Mouse (Mus musculus): ENCODE results near the gene Ank. TPM values are rescaled to one million over a fixed set of nuclear protein-coding genes. Genes with fewer than 3 reads are reported as not detected.
A peak's percentile ranks its signal among the peaks of the same experiment; 100 is the strongest.

Ank gene
- 9.7 and 12.6 TPM in 2 replicates for polyA plus RNA-seq (2011; ENCODE audit: insufficient read depth, insufficient read length, low read depth, missing spikeins)

- no peaks in the 10 kb centered on the region for H3K9me3 ChIP-seq (replicated peaks; ENCODE audit: control insufficient read depth, insufficient read depth, low read length, poor library complexity, severe bottlenecking)
- no peaks in the 10 kb centered on the region for H3K4me1 ChIP-seq (ENCODE audit: control insufficient read depth, insufficient read depth, low read length)
- no peak within 1 kb of the TSS for H3K27ac ChIP-seq (ENCODE audit: insufficient read depth, low read length)
- no peaks in the 10 kb centered on the region for H3K27me3 ChIP-seq (ENCODE audit: control insufficient read depth, insufficient read depth, low read length, poor library complexity, severe bottlenecking)
- no peaks in the 10 kb centered on the region for H3K36me3 ChIP-seq (ENCODE audit: control insufficient read depth, insufficient read depth, low read length, poor library complexity, severe bottlenecking)
- H3K4me3 ChIP-seq (ENCODE audit: low read depth, low read length): peak within 1 kb of the TSS; percentile 85
- peak within 1 kb of the TSS; percentile 95 for H3K9ac ChIP-seq (ENCODE audit: low read depth, poor library complexity, severe bottlenecking)
- TF ChIP-seq CTCF (IDR thresholded peaks at IDR 0.05; ENCODE audit: low read depth, low read length) (peak; percentile 13), POLR2A (IDR thresholded peaks at IDR 0.05; ENCODE audit: insufficient read depth, low read length) (no peak)
Measured at GRCm38 (mm10) chr15:27466131-27467080, at the start of gene Ank. Gene Ank (plus strand): TSS chr15:27466677.

DNA sequence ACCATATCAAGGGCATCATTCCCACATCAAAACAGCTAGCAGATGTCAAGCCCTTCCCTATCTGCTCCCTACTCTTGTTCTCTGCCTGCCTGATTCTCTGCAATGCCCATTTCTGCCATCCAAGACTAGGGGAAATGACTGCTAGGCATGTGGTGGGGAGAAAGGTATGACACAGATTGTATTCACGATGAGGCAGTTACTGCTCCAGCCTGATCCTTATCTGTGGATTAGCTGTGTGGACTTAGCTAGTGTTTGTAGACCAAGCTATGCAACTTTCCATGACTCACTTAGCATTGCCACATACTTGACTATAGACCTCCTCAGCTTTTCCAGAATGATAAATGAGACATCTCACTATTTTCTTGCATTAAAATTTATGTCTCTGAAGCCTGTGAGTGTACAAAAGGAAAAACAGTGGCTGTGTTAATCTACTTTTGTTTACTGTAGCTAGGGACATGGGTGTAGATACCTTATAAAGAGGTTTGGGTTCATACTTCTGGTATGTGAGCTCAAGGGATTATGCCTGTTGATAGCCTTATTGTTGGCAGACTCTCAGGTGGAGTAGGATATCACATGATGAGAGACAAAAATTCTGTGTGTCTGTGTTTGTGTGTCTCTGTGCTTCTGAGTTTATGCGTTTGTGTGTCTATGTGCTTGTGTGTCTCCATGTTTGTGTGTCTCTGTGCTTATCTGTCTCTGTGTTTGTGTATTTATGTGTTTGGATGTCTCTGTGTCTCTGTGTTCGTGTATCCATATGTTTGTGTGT lies 47.7 kb upstream of the Ank start:
- no peaks in the 10 kb centered on the region for H3K9me3 ChIP-seq (replicated peaks; ENCODE audit: control insufficient read depth, insufficient read depth, low read length, poor library complexity, severe bottlenecking)
- no peak overlapping the region for H3K27ac ChIP-seq (ENCODE audit: insufficient read depth, low read length)
- H3K27me3 ChIP-seq (ENCODE audit: control insufficient read depth, insufficient read depth, low read length, poor library complexity, severe bottlenecking): no peaks in the 10 kb centered on the region
- H3K36me3 ChIP-seq (ENCODE audit: control insufficient read depth, insufficient read depth, low read length, poor library complexity, severe bottlenecking): no peaks in the 10 kb centered on the region
- H3K9ac ChIP-seq (ENCODE audit: low read depth, poor library complexity, severe bottlenecking): no peak overlapping the region
- no peak for TF ChIP-seq EP300 (IDR thresholded peaks at IDR 0.05; ENCODE audit: insufficient read depth, low read depth, low read length)
- TF ChIP-seq POLR2A (IDR thresholded peaks at IDR 0.05; ENCODE audit: insufficient read depth, low read length): no peak
- TF ChIP-seq CTCF (IDR thresholded peaks at IDR 0.05; ENCODE audit: low read depth, low read length): no peak
- H3K4me1 ChIP-seq (ENCODE audit: control insufficient read depth, insufficient read depth, low read length): peaks cover 3% of the 10 kb centered on the region
- no peak overlapping the region for H3K4me3 ChIP-seq (ENCODE audit: low read depth, low read length)

DNA sequence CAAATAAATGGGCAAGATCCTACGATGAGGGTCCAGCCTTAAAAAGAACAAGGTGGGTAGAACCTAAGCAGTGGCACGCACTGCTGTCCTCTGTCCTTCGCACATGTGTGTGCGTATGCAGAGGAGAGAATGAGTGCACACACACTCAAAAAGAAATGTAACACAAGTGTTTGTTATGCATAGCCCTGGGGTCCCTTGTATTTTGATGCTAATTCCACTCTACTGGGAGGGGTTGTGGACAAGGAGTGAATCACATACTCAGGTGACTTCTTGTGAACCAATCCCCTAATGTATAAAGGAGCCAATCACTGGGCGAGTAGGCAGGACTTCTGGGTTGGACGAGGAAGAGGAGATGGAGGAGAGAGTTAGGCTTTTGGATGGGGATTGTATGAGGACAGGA lies 44.9 kb upstream of the Ank start:
- no peaks in the 10 kb centered on the region for H3K9me3 ChIP-seq (replicated peaks; ENCODE audit: control insufficient read depth, insufficient read depth, low read length, poor library complexity, severe bottlenecking)
- no peak overlapping the region for H3K4me3 ChIP-seq (ENCODE audit: low read depth, low read length)
- H3K36me3 ChIP-seq (ENCODE audit: control insufficient read depth, insufficient read depth, low read length, poor library complexity, severe bottlenecking): no peaks in the 10 kb centered on the region
- peaks cover 3% of the 10 kb centered on the region for H3K4me1 ChIP-seq (ENCODE audit: control insufficient read depth, insufficient read depth, low read length)
- TF ChIP-seq POLR2A (IDR thresholded peaks at IDR 0.05; ENCODE audit: insufficient read depth, low read length) (peak; percentile 28), CTCF (IDR thresholded peaks at IDR 0.05; ENCODE audit: low read depth, low read length) (no peak), EP300 (IDR thresholded peaks at IDR 0.05; ENCODE audit: insufficient read depth, low read depth, low read length) (peak; percentile 43; the same call in 1 of the 2 replicates)
- H3K9ac ChIP-seq (ENCODE audit: low read depth, poor library complexity, severe bottlenecking): no peak overlapping the region
- H3K27ac ChIP-seq (ENCODE audit: insufficient read depth, low read length): 0 out of 2 replicates have a peak overlapping the region, but pooled peaks have one; percentile 4
- no peaks in the 10 kb centered on the region for H3K27me3 ChIP-seq (ENCODE audit: control insufficient read depth, insufficient read depth, low read length, poor library complexity, severe bottlenecking)

- no peak overlapping the region for H3K27ac ChIP-seq (ENCODE audit: insufficient read depth, low read length)
- TF ChIP-seq CTCF (IDR thresholded peaks at IDR 0.05; ENCODE audit: low read depth, low read length) (no peak), POLR2A (IDR thresholded peaks at IDR 0.05; ENCODE audit: insufficient read depth, low read length) (no peak), EP300 (IDR thresholded peaks at IDR 0.05; ENCODE audit: insufficient read depth, low read depth, low read length) (no peak)
- no peak overlapping the region for H3K9ac ChIP-seq (ENCODE audit: low read depth, poor library complexity, severe bottlenecking)
- no peak overlapping the region for H3K4me3 ChIP-seq (ENCODE audit: low read depth, low read length)
- no peaks in the 10 kb centered on the region for H3K27me3 ChIP-seq (ENCODE audit: control insufficient read depth, insufficient read depth, low read length, poor library complexity, severe bottlenecking)
- no peaks in the 10 kb centered on the region for H3K9me3 ChIP-seq (replicated peaks; ENCODE audit: control insufficient read depth, insufficient read depth, low read length, poor library complexity, severe bottlenecking)
- H3K36me3 ChIP-seq (ENCODE audit: control insufficient read depth, insufficient read depth, low read length, poor library complexity, severe bottlenecking): no peaks in the 10 kb centered on the region
- no peaks in the 10 kb centered on the region for H3K4me1 ChIP-seq (ENCODE audit: control insufficient read depth, insufficient read depth, low read length)
Measured at GRCm38 (mm10) chr15:27427581-27427980, 38.9 kb upstream of the Ank start.

DNA sequence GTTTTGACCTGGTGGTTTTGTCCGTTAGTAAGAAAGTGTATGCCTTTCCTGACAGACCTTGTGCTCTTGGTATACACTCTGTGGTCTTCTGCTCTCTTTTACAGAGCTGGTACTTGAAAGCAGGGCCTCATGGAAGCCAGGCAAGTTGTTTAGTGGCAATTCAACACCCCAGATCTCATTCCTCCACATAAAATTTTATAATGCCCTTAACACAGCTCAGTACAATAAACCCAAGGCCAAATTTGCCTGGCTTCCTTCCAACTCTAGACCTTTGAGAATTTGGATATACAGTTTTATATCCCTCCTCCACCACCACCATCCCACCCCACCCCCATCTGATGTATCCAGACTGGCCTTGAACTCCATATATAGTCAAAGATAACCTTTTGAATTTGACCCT lies 36.2 kb upstream of the Ank start:
- Histone ChIP-seq H3K4me3 (ENCODE audit: low read depth, low read length) (no peak overlapping the region), H3K27me3 (ENCODE audit: control insufficient read depth, insufficient read depth, low read length, poor library complexity, severe bottlenecking) (no peaks in the 10 kb centered on the region), H3K9ac (ENCODE audit: low read depth, poor library complexity, severe bottlenecking) (no peak overlapping the region), H3K27ac (ENCODE audit: insufficient read depth, low read length) (no peak overlapping the region), H3K9me3 (replicated peaks; ENCODE audit: control insufficient read depth, insufficient read depth, low read length, poor library complexity, severe bottlenecking) (no peaks in the 10 kb centered on the region), H3K36me3 (ENCODE audit: control insufficient read depth, insufficient read depth, low read length, poor library complexity, severe bottlenecking) (no peaks in the 10 kb centered on the region), H3K4me1 (ENCODE audit: control insufficient read depth, insufficient read depth, low read length) (no peaks in the 10 kb centered on the region)
- TF ChIP-seq CTCF (IDR thresholded peaks at IDR 0.05; ENCODE audit: low read depth, low read length) (no peak), EP300 (IDR thresholded peaks at IDR 0.05; ENCODE audit: insufficient read depth, low read depth, low read length) (no peak), POLR2A (IDR thresholded peaks at IDR 0.05; ENCODE audit: insufficient read depth, low read length) (no peak)

Data from ES-Bruce4 (cell line).